ENCODE assay signal across 11 mouse cellular contexts in genomic region chr19:14565424-14566069, GRCm38 (mm10). TPM values are rescaled to one million over a fixed set of nuclear protein-coding genes. Genes with fewer than 3 reads are reported as not detected.
DNase-seq lines count a peak whose midpoint lies in the region; ATAC-seq lines count a peak whose summit lies in the region.
"Had no signal": no experiment of that assay in that cellular context is flagged by ENCODE, and none has a peak within 500 bp of the region (broad histone marks: within the 10 kb centered on the region; RNA-seq: fewer than 3 reads in every experiment).

No protein-coding gene starts in this region.

- WGBS in midbrain, embryonic 13.5 days = 29% methylated on average over 4 of the region's 4 CpGs
- 33% methylated on average over 4 of the region's 4 CpGs for WGBS in midbrain, embryonic 16.5 days
- 32% methylated on average over 4 of the region's 4 CpGs for WGBS in hindbrain, embryonic 14.5 days

- no peak overlapping the region for H3K4me2 ChIP-seq in midbrain, embryonic 13.5 days (replicated peaks)
- no peak overlapping the region for H3K4me2 ChIP-seq in midbrain, embryonic 16.5 days (ENCODE audit: low read length)
- H3K4me2 ChIP-seq in hindbrain, embryonic 14.5 days (replicated peaks) = no peak overlapping the region

- no peaks in the 10 kb centered on the region for H3K36me3 ChIP-seq in midbrain, embryonic 13.5 days
- no peaks in the 10 kb centered on the region for H3K36me3 ChIP-seq in midbrain, embryonic 16.5 days (ENCODE audit: control insufficient read depth, insufficient read depth, low read length)
- H3K36me3 ChIP-seq in hindbrain, embryonic 14.5 days (replicated peaks; ENCODE audit: control insufficient read depth, insufficient read depth) = peaks cover 7% of the 10 kb centered on the region; the same call in 1 of the 2 replicates

- 0 out of 2 replicates have a peak, but pooled peaks cover 3% of the 10 kb centered on the region for H3K27me3 ChIP-seq in midbrain, embryonic 13.5 days
- no peaks in the 10 kb centered on the region for H3K27me3 ChIP-seq in midbrain, embryonic 16.5 days (ENCODE audit: control insufficient read depth, insufficient read depth, low read depth, low read length)
- H3K27me3 ChIP-seq in hindbrain, embryonic 14.5 days (ENCODE audit: control insufficient read depth, insufficient read depth, low read length) = no peaks in the 10 kb centered on the region

- no peak overlapping the region for H3K9ac ChIP-seq in midbrain, embryonic 13.5 days (replicated peaks)
- H3K9ac ChIP-seq in midbrain, embryonic 16.5 days (ENCODE audit: low read depth, low read length) = no peak overlapping the region
- no peak overlapping the region for H3K9ac ChIP-seq in hindbrain, embryonic 14.5 days

- H3K27ac ChIP-seq in midbrain, embryonic 13.5 days = 0 out of 2 replicates have a peak overlapping the region, but pooled peaks have one; percentile 8
- H3K27ac ChIP-seq in midbrain, embryonic 16.5 days (ENCODE audit: low read length) = no peak overlapping the region
- 0 out of 2 replicates have a peak overlapping the region, but pooled peaks have one; percentile 32 for H3K27ac ChIP-seq in hindbrain, embryonic 14.5 days
- H3K27ac ChIP-seq: kidney, postnatal 0 days; macrophage had no signal

- peak; percentile 54 for DNase-seq in embryo, embryonic 9.5 days (ENCODE audit: extremely low spot score)
- peak; percentile 31 for DNase-seq in hindbrain, embryonic 14.5 days (ENCODE audit: low spot score)
- DNase-seq in spleen, postnatal 36 days (ENCODE audit: low spot score in 2 of 2) = no peak
- no peak for DNase-seq in adrenal gland, adult (ENCODE audit: inconsistent age in 2 of 2, low spot score in 1 of 2)
- DNase-seq: heart, postnatal 4 days; thymus, postnatal 25 days had no signal

- peaks cover 41% of the 10 kb centered on the region for H3K4me1 ChIP-seq in midbrain, embryonic 13.5 days (replicated peaks)
- H3K4me1 ChIP-seq in midbrain, embryonic 16.5 days (ENCODE audit: control insufficient read depth, insufficient read depth, low read length) = peaks cover 15% of the 10 kb centered on the region
- H3K4me1 ChIP-seq in hindbrain, embryonic 14.5 days (replicated peaks; ENCODE audit: control insufficient read depth, insufficient read depth, low read length) = peaks cover 29% of the 10 kb centered on the region

- H3K4me3 ChIP-seq in midbrain, embryonic 13.5 days (replicated peaks) = no peak overlapping the region
- no peak overlapping the region for H3K4me3 ChIP-seq in midbrain, embryonic 16.5 days (ENCODE audit: low read depth, low read length)
- no peak overlapping the region for H3K4me3 ChIP-seq in hindbrain, embryonic 14.5 days (replicated peaks; ENCODE audit: low read length)

- H3K9me3 ChIP-seq in midbrain, embryonic 13.5 days = no peaks in the 10 kb centered on the region
- no peaks in the 10 kb centered on the region for H3K9me3 ChIP-seq in midbrain, embryonic 16.5 days (replicated peaks; ENCODE audit: control insufficient read depth, low read length, poor library complexity, severe bottlenecking)
- no peaks in the 10 kb centered on the region for H3K9me3 ChIP-seq in hindbrain, embryonic 14.5 days (ENCODE audit: control insufficient read depth, low read length)

- peak; percentile 49 for ATAC-seq in midbrain, embryonic 13.5 days
- no peak for ATAC-seq in midbrain, embryonic 16.5 days
- no peak for ATAC-seq in hindbrain, embryonic 14.5 days (ENCODE audit: low FRiP score)
- ATAC-seq in activated CD4-positive, CD25-positive, alpha-beta regulatory T cell, adult 4 months = no peak

RNA-seq across cellular contexts. Expression of gene Tle4, which starts 32.3 kb away (rescaled TPM):
- polyA plus RNA-seq in midbrain, embryonic 13.5 days (2015; fragmentation: Nextera tagmentation; extraction: Ambion mirVana) = 35.4 and 36.1 TPM in 2 replicates
- 26.7 and 30.8 TPM in 2 replicates for polyA plus RNA-seq in midbrain, embryonic 16.5 days (2015; fragmentation: Nextera tagmentation; extraction: Ambion mirVana)
- polyA plus RNA-seq in hindbrain, embryonic 14.5 days (2014; fragmentation: Nextera tagmentation; extraction: Ambion mirVana) = 25.4 and 26.8 TPM in 2 replicates
- polyA plus RNA-seq in activated CD4-positive, CD25-positive, alpha-beta regulatory T cell, adult 4 months (2017; shearing (Covaris generic)) = 10 to 100 TPM; 12.2 to 15.3 TPM

Comparison
In these comparisons a context has a peak if more than half of its experiments do, and no peak if none do; other contexts are left out.
1. DNase-seq: peak in embryo, embryonic 9.5 days (single experiment) and hindbrain, embryonic 14.5 days (single experiment); none in spleen, postnatal 36 days (0 of 2) and adrenal gland, adult (0 of 2).